Mouse (Mus musculus) adrenal gland, postnatal 4 days (tissue): Measurements from ENCODE around the gene Celf6. TPM values are rescaled to one million over a fixed set of nuclear protein-coding genes. Genes with fewer than 3 reads are reported as not detected.

Source experiments
- total RNA-seq, 2 experiments: library from RNA; stranded (reverse); gene quantifications; 2 replicates each; pipeline ENCODE4 v1.2.3; 2021

The Celf6 gene
- total RNA-seq, 2 experiments from 2014 or later = 8.0 to 11.5 TPM

Other genes with a start within 250 kb of the Celf6 start
- 10 to 100 TPM; 11.8 to 13.1 TPM for gene Bbs4, start 224.4 kb upstream of the Celf6 start, total RNA-seq
- 100 to 1,000 TPM; 101 to 113 TPM for gene Arih1, start 91.3 kb upstream of the Celf6 start, total RNA-seq
- gene Hexa, start 38.4 kb upstream of the Celf6 start, total RNA-seq = 10 to 100 TPM; 74.9 to 81.7 TPM
- gene Tmem202, start 38.1 kb upstream of the Celf6 start, total RNA-seq = 1 to 10 TPM; 1.3 to 2.0 TPM
- gene Parp6, start 39.4 kb downstream of the Celf6 start, total RNA-seq = 10 to 100 TPM; 31.6 to 32.2 TPM
- 100 to 1,000 TPM; 351 to 370 TPM for gene Pkm, start 78.5 kb downstream of the Celf6 start, total RNA-seq
- gene Gramd2, start 102.2 kb downstream of the Celf6 start, total RNA-seq = under 1 TPM; 0.28 to 0.42 TPM
- gene Senp8, start 172.8 kb downstream of the Celf6 start, total RNA-seq = 1 to 10 TPM; 5.1 to 7.5 TPM
- gene Myo9a, start 173.0 kb downstream of the Celf6 start, total RNA-seq = 10 to 100 TPM; 18.2 to 24.5 TPM